9 mouse cellular contexts compared by ENCODE assay signal in genomic region chr8:108743238-108743637, GRCm38 (mm10).
DNase-seq lines count a peak whose midpoint lies in the region; ATAC-seq and TF ChIP-seq lines count a peak whose summit lies in the region.
"Had no signal": no experiment of that assay in that cellular context is flagged by ENCODE, and none has a peak within 500 bp of the region (broad histone marks: within the 10 kb centered on the region; RNA-seq: fewer than 3 reads in every experiment).

No protein-coding gene starts in this region.

- no peak overlapping the region for H3K27ac ChIP-seq in liver, postnatal 0 days (ENCODE audit: low read depth)
- no peak overlapping the region for H3K27ac ChIP-seq in liver, embryonic 12.5 days
- no peak overlapping the region for H3K27ac ChIP-seq in forebrain, embryonic 11.5 days (ENCODE audit: low read depth, low read length)
- H3K27ac ChIP-seq: liver, embryonic 15.5 days had no signal

- no peak overlapping the region for H3K4me3 ChIP-seq in liver, postnatal 0 days (ENCODE audit: low read depth, low read length)
- H3K4me3 ChIP-seq in liver, embryonic 12.5 days, result no peak overlapping the region
- H3K4me3 ChIP-seq in forebrain, embryonic 11.5 days (ENCODE audit: low read depth, low read length), result no peak overlapping the region
- H3K4me3 ChIP-seq: liver, embryonic 15.5 days had no signal

- peak; percentile 49 for DNase-seq in liver, postnatal 0 days
- DNase-seq in gastrocnemius, postnatal 36 days, result peak; percentile 35 to 60
- no peak for DNase-seq in left cerebral cortex, postnatal 36 days (ENCODE audit: low spot score in 2 of 2)
- DNase-seq in forebrain, embryonic 11.5 days (ENCODE audit: low spot score), result no peak
- no peak for DNase-seq in c-Kit-positive CD71-positive TER-119-positive erythroid progenitor cells, embryonic 14.5 days (ENCODE audit: low spot score)

- ATAC-seq in liver, postnatal 0 days, result peak; percentile 85
- ATAC-seq in liver, embryonic 12.5 days, result no peak
- peak; percentile 22 to 44; a peak in 3 of 4 replicates for ATAC-seq in hematopoietic stem cell, adult 5-6 weeks (replicated peaks in 1 of 2; ENCODE audit: insufficient read depth in 1 of 2, low FRiP score in 2 of 2, low TSS enrichment in 1 of 2, low read depth in 1 of 2, poor library complexity in 2 of 2, severe bottlenecking in 2 of 2)
- ATAC-seq in neutrophil, adult 5-6 weeks (ENCODE audit: extremely low read depth, insufficient number of reproducible peaks, low FRiP score, poor library complexity, severe bottlenecking), result peak; percentile 62; the same call in 1 of the 2 replicates
- ATAC-seq in forebrain, embryonic 11.5 days (replicated peaks; ENCODE audit: low FRiP score), result no peak

- no peak overlapping the region for H3K4me2 ChIP-seq in liver, postnatal 0 days (ENCODE audit: low read depth, low read length)
- H3K4me2 ChIP-seq in liver, embryonic 12.5 days, result no peak overlapping the region
- no peak overlapping the region for H3K4me2 ChIP-seq in forebrain, embryonic 11.5 days (ENCODE audit: low read depth, low read length, severe bottlenecking)
- H3K4me2 ChIP-seq: liver, embryonic 15.5 days had no signal

- intact Hi-C loops in gastrocnemius, postnatal 36 days (cut with DNase I), result no loop called here
- intact Hi-C loops in left cerebral cortex, postnatal 36 days (cut with DNase I), result no loop called here

- WGBS in liver, postnatal 0 days (ENCODE audit: insufficient replicate concordance), result 27% methylated on average over 7 of the region's 7 CpGs
- WGBS in liver, embryonic 12.5 days (ENCODE audit: insufficient replicate concordance), result 36% methylated on average over 7 of the region's 7 CpGs
- WGBS in forebrain, embryonic 11.5 days, result 85% methylated on average over 7 of the region's 7 CpGs

- 0 out of 2 replicates have a peak, but pooled peaks have one; percentile 32 for TF ChIP-seq EP300 in liver, postnatal 0 days (IDR thresholded peaks at IDR 0.05; ENCODE audit: low read depth)

- no peaks in the 10 kb centered on the region for H3K36me3 ChIP-seq in liver, postnatal 0 days (replicated peaks; ENCODE audit: insufficient read depth, low read length)
- no peaks in the 10 kb centered on the region for H3K36me3 ChIP-seq in liver, embryonic 12.5 days
- H3K36me3 ChIP-seq in forebrain, embryonic 11.5 days (ENCODE audit: control insufficient read depth, insufficient read depth, low read length), result no peaks in the 10 kb centered on the region
- H3K36me3 ChIP-seq: liver, embryonic 15.5 days had no signal

- no peaks in the 10 kb centered on the region for H3K27me3 ChIP-seq in liver, postnatal 0 days (ENCODE audit: insufficient read depth, low read length)
- H3K27me3 ChIP-seq in liver, embryonic 12.5 days (replicated peaks), result no peaks in the 10 kb centered on the region
- no peaks in the 10 kb centered on the region; the same call in 1 of the 2 replicates for H3K27me3 ChIP-seq in forebrain, embryonic 11.5 days (ENCODE audit: control insufficient read depth, insufficient read depth, low read length)
- H3K27me3 ChIP-seq: liver, embryonic 15.5 days had no signal

- TF ChIP-seq CTCF in liver, postnatal 0 days (IDR thresholded peaks at IDR 0.05; ENCODE audit: low read depth), result no peak

- H3K4me1 ChIP-seq in liver, postnatal 0 days (ENCODE audit: insufficient read depth), result peaks cover 21% of the 10 kb centered on the region
- H3K4me1 ChIP-seq in liver, embryonic 12.5 days, result peaks cover 39% of the 10 kb centered on the region
- 0 out of 2 replicates have a peak, but pooled peaks cover 2% of the 10 kb centered on the region for H3K4me1 ChIP-seq in forebrain, embryonic 11.5 days (replicated peaks; ENCODE audit: control insufficient read depth, insufficient read depth, low read length)

- H3K9me3 ChIP-seq in liver, postnatal 0 days (ENCODE audit: low read length), result no peaks in the 10 kb centered on the region
- H3K9me3 ChIP-seq in liver, embryonic 12.5 days (replicated peaks), result no peaks in the 10 kb centered on the region
- no peaks in the 10 kb centered on the region for H3K9me3 ChIP-seq in forebrain, embryonic 11.5 days (ENCODE audit: control insufficient read depth, low read length)
- H3K9me3 ChIP-seq: liver, embryonic 15.5 days had no signal

- no peak overlapping the region for H3K9ac ChIP-seq in liver, postnatal 0 days (replicated peaks)
- H3K9ac ChIP-seq in liver, embryonic 12.5 days, result no peak overlapping the region
- H3K9ac ChIP-seq in forebrain, embryonic 11.5 days (ENCODE audit: low read length), result no peak overlapping the region
- H3K9ac ChIP-seq: liver, embryonic 15.5 days had no signal

Comparison
In these comparisons a context has a peak if more than half of its experiments do, and no peak if none do; other contexts are left out.
1. ATAC-seq: peak in liver, postnatal 0 days (single experiment), hematopoietic stem cell, adult 5-6 weeks (2 of 2) and neutrophil, adult 5-6 weeks (single experiment); none in liver, embryonic 12.5 days (single experiment) and forebrain, embryonic 11.5 days (single experiment).
2. DNase-seq: peak in liver, postnatal 0 days (single experiment) and gastrocnemius, postnatal 36 days (2 of 2); none in left cerebral cortex, postnatal 36 days (0 of 2), forebrain, embryonic 11.5 days (single experiment) and c-Kit-positive CD71-positive TER-119-positive erythroid progenitor cells, embryonic 14.5 days (single experiment).